In genomic region chr10:119631966-119632365, GRCm38 (mm10) we compare ENCODE assay signal across 24 mouse cellular contexts.
"Had no signal": no experiment of that assay in that cellular context is flagged by ENCODE, and none has a peak within 500 bp of the region (broad histone marks: within the 10 kb centered on the region; RNA-seq: fewer than 3 reads in every experiment).

No protein-coding gene starts in this region.

- H3K27ac ChIP-seq: heart, adult 2 months; heart, embryonic 13.5 days; heart, embryonic 15.5 days; hindbrain, embryonic 13.5 days; hindbrain, embryonic 15.5 days; intestine, embryonic 15.5 days; layer of hippocampus, adult 2 months; left cerebral cortex, adult 2 months; limb, embryonic 12.5 days; limb, embryonic 15.5 days; liver, embryonic 12.5 days; liver, embryonic 14.5 days had no signal

- H3K9me3 ChIP-seq: heart, embryonic 13.5 days; heart, embryonic 15.5 days; hindbrain, embryonic 13.5 days; hindbrain, embryonic 15.5 days; intestine, embryonic 15.5 days; limb, embryonic 12.5 days; limb, embryonic 15.5 days; liver, embryonic 12.5 days had no signal

- H3K27me3 ChIP-seq: heart, embryonic 13.5 days; heart, embryonic 15.5 days; hindbrain, embryonic 13.5 days; hindbrain, embryonic 15.5 days; intestine, embryonic 15.5 days; limb, embryonic 15.5 days; liver, embryonic 12.5 days had no signal

- DNase-seq: gastrocnemius, postnatal 14 days; gastrocnemius, postnatal 36 days; heart, adult 2 months; heart, postnatal 14 days; heart, postnatal 36 days; kidney, adult 18-20 months; kidney, adult 8-10 months; kidney, postnatal 10 days; kidney, postnatal 25 days; left cerebral cortex, postnatal 4 days had no signal

- H3K4me1 ChIP-seq: intestine, embryonic 15.5 days; liver, embryonic 12.5 days had no signal

- H3K9ac ChIP-seq: heart, embryonic 13.5 days; heart, embryonic 15.5 days; hindbrain, embryonic 13.5 days; hindbrain, embryonic 15.5 days; intestine, embryonic 15.5 days; limb, embryonic 12.5 days; limb, embryonic 15.5 days; liver, embryonic 12.5 days; liver, embryonic 14.5 days had no signal

- H3K4me3 ChIP-seq: heart, adult 2 months; heart, embryonic 13.5 days; heart, embryonic 15.5 days; hindbrain, embryonic 13.5 days; hindbrain, embryonic 15.5 days; intestine, embryonic 15.5 days; layer of hippocampus, adult 2 months; left cerebral cortex, adult 2 months; limb, embryonic 12.5 days; limb, embryonic 15.5 days; liver, embryonic 12.5 days had no signal

- H3K36me3 ChIP-seq: heart, embryonic 13.5 days; heart, embryonic 15.5 days; hindbrain, embryonic 13.5 days; hindbrain, embryonic 15.5 days; intestine, embryonic 15.5 days; limb, embryonic 12.5 days; limb, embryonic 15.5 days; liver, embryonic 12.5 days had no signal

- ATAC-seq: inflammation-experienced regulatory T-cells, adult 6 months; intestine, embryonic 15.5 days; intestine, postnatal 0 days; liver, embryonic 12.5 days had no signal

- H3K4me2 ChIP-seq: heart, embryonic 11.5 days; heart, embryonic 13.5 days; heart, embryonic 15.5 days; hindbrain, embryonic 13.5 days; hindbrain, embryonic 15.5 days; intestine, embryonic 15.5 days; limb, embryonic 12.5 days; limb, embryonic 15.5 days; liver, embryonic 12.5 days had no signal
